Mouse (Mus musculus) erythroblast, embryonic 14.5 days (primary cell): ENCODE data around the gene Palm2. TPM values are rescaled to one million over a fixed set of nuclear protein-coding genes. Genes with fewer than 3 reads are reported as not detected.

Experiments
- H3K27me3 ChIP-seq: 2 replicates; pipeline ENCODE4 v1.6.1; 2012; ENCODE audit warnings: inconsistent platforms; ENCODE audit not compliant: control insufficient read depth
- H3K36me3 ChIP-seq: 2 replicates; pipeline ENCODE4 v1.6.1; 2012; ENCODE audit warnings: mild to moderate bottlenecking, inconsistent platforms; ENCODE audit not compliant: control insufficient read depth
- H3K4me1 ChIP-seq: 2 replicates; pipeline ENCODE4 v1.6.1; 2012; ENCODE audit warnings: inconsistent platforms; ENCODE audit not compliant: control insufficient read depth
- H3K4me3 ChIP-seq: replicated peaks from 2 replicates; pipeline ENCODE3; 2012; ENCODE audit warnings: moderate library complexity, mild to moderate bottlenecking, inconsistent platforms
- H3K9me3 ChIP-seq: 2 replicates; pipeline ENCODE4 v1.6.1; 2012; ENCODE audit warnings: low read length, inconsistent platforms, mixed read lengths; ENCODE audit not compliant: control insufficient read depth
- GATA1 ChIP-seq: IDR thresholded peaks from 2 replicates; pipeline ENCODE4 v1.6.1; 2012; ENCODE audit warnings: low read length, inconsistent platforms, mixed read lengths
- TAL1 ChIP-seq: IDR thresholded peaks from 3 replicates; pipeline ENCODE4 v1.6.1; 2012; ENCODE audit warnings: low read length, inconsistent platforms, mixed read lengths
- polyA plus RNA-seq: library from polyadenylated mRNA; stranded (reverse); fragments of >175 nt; gene quantifications from 2 replicates; pipeline ENCODE4 v1.2.3, GENCODE M21; 2012

Palm2 gene
- polyA plus RNA-seq, 1 experiment = not detected

- Histone ChIP-seq H3K9me3 (no peaks in the 10 kb centered on the region), H3K4me1 (no peaks in the 10 kb centered on the region), H3K36me3 (no peaks in the 10 kb centered on the region), H3K27me3 (no peaks in the 10 kb centered on the region), H3K4me3 (no peak overlapping the region)
- TF ChIP-seq TAL1 (no peak), GATA1 (no peak)
These were observed 165.9 kb downstream of the Palm2 start for GRCm38 (mm10) chr4:57599946-57600345.

GRCm38 (mm10) chr4:57600685-57601457, 166.8 kb downstream of the Palm2 start:
- TF ChIP-seq TAL1 = no peak
- TF ChIP-seq GATA1 = no peak
- Histone ChIP-seq H3K27me3 (no peaks in the 10 kb centered on the region), H3K36me3 (no peaks in the 10 kb centered on the region), H3K4me3 (no peak overlapping the region), H3K4me1 (no peaks in the 10 kb centered on the region), H3K9me3 (no peaks in the 10 kb centered on the region)

GRCm38 (mm10) chr4:57601458-57601835, 167.4 kb downstream of the Palm2 start:
- Histone ChIP-seq H3K9me3 (no peaks in the 10 kb centered on the region), H3K4me1 (no peaks in the 10 kb centered on the region), H3K36me3 (no peaks in the 10 kb centered on the region), H3K27me3 (no peaks in the 10 kb centered on the region), H3K4me3 (no peak overlapping the region)
- TF ChIP-seq GATA1 = no peak
- no peak for TF ChIP-seq TAL1

- Histone ChIP-seq H3K9me3 (no peaks in the 10 kb centered on the region), H3K4me1 (no peaks in the 10 kb centered on the region), H3K4me3 (no peak overlapping the region), H3K27me3 (no peaks in the 10 kb centered on the region), H3K36me3 (no peaks in the 10 kb centered on the region)
- TF ChIP-seq TAL1 (no peak), GATA1 (no peak)
These were observed 168.0 kb downstream of the Palm2 start for GRCm38 (mm10) chr4:57601903-57602617.

- H3K27me3 ChIP-seq = 0 out of 2 replicates have a peak, but pooled peaks cover 2% of the 10 kb centered on the region
- no peaks in the 10 kb centered on the region for H3K36me3 ChIP-seq
- H3K4me1 ChIP-seq = no peaks in the 10 kb centered on the region
- no peak for TF ChIP-seq TAL1
- TF ChIP-seq GATA1 = no peak
- no peak overlapping the region for H3K4me3 ChIP-seq
- H3K9me3 ChIP-seq = no peaks in the 10 kb centered on the region
These were observed 172.2 kb downstream of the Palm2 start for GRCm38 (mm10) chr4:57606258-57606657.

- H3K4me3 ChIP-seq = no peak overlapping the region
- H3K36me3 ChIP-seq = no peaks in the 10 kb centered on the region
- TF ChIP-seq TAL1 = no peak
- no peak for TF ChIP-seq GATA1
- no peaks in the 10 kb centered on the region for H3K9me3 ChIP-seq
- no peaks in the 10 kb centered on the region for H3K4me1 ChIP-seq
- 0 out of 2 replicates have a peak, but pooled peaks cover 2% of the 10 kb centered on the region for H3K27me3 ChIP-seq
These were observed 173.3 kb downstream of the Palm2 start for GRCm38 (mm10) chr4:57607247-57607942.

GRCm38 (mm10) chr4:57611303-57612077, 177.4 kb downstream of the Palm2 start:
- TF ChIP-seq TAL1 (no peak), GATA1 (no peak)

GRCm38 (mm10) chr4:57612716-57613115, 178.7 kb downstream of the Palm2 start:
- TF ChIP-seq TAL1 (no peak), GATA1 (no peak)

More at GRCm38 (mm10) chr4:57611303-57612077, 177.4 kb downstream of the Palm2 start:
- Histone ChIP-seq H3K27me3 (0 out of 2 replicates have a peak, but pooled peaks cover 2% of the 10 kb centered on the region), H3K9me3 (no peaks in the 10 kb centered on the region), H3K4me1 (no peaks in the 10 kb centered on the region), H3K36me3 (no peaks in the 10 kb centered on the region), H3K4me3 (no peak overlapping the region)

More at GRCm38 (mm10) chr4:57612716-57613115, 178.7 kb downstream of the Palm2 start:
- Histone ChIP-seq H3K36me3 (no peaks in the 10 kb centered on the region), H3K4me3 (no peak overlapping the region), H3K27me3 (0 out of 2 replicates have a peak, but pooled peaks cover 2% of the 10 kb centered on the region), H3K9me3 (no peaks in the 10 kb centered on the region), H3K4me1 (no peaks in the 10 kb centered on the region)
